Mouse (Mus musculus): ENCODE results near the gene Ggt6. TPM values are rescaled to one million over a fixed set of nuclear protein-coding genes. Genes with fewer than 3 reads are reported as not detected.

Gene Ggt6
- polyA plus RNA-seq, 1 experiment, result 0.23 TPM

GRCm38 (mm10) chr11:72478228-72478627 lies 42.9 kb downstream of the Ggt6 start:
- peaks cover 2% of the 10 kb centered on the region; the same call in 1 of the 2 replicates for H3K36me3 ChIP-seq (ENCODE audit: control insufficient read depth, insufficient read depth, low read length)
- H3K27ac ChIP-seq (ENCODE audit: insufficient read depth, low read length), result no peak overlapping the region; the same call in 1 of the 2 replicates
- no peaks in the 10 kb centered on the region for H3K27me3 ChIP-seq (ENCODE audit: control insufficient read depth, insufficient read depth, low read length)
- no peak for TF ChIP-seq POLR2A (IDR thresholded peaks at IDR 0.05; ENCODE audit: low read depth, low read length)
- TF ChIP-seq CTCF (IDR thresholded peaks at IDR 0.05; ENCODE audit: extremely low read depth, insufficient read depth, insufficient read length, insufficient replicate concordance), result no peak
- no peak overlapping the region for H3K4me3 ChIP-seq (ENCODE audit: extremely low read depth, insufficient read depth, insufficient read length)
- peaks cover 29% of the 10 kb centered on the region for H3K4me1 ChIP-seq (ENCODE audit: control insufficient read depth, insufficient read depth, insufficient read length)
- no peak for DNase-seq (ENCODE audit: low read depth in 1 of 2, low spot score in 2 of 2)
- WGBS, result 53% methylated on average over 6 of the region's 6 CpGs

- no peak for DNase-seq (ENCODE audit: low read depth in 1 of 2, low spot score in 2 of 2)
- H3K36me3 ChIP-seq (ENCODE audit: control insufficient read depth, insufficient read depth, low read length), result no peaks in the 10 kb centered on the region
- peaks cover 29% of the 10 kb centered on the region for H3K4me1 ChIP-seq (ENCODE audit: control insufficient read depth, insufficient read depth, insufficient read length)
- TF ChIP-seq CTCF (IDR thresholded peaks at IDR 0.05; ENCODE audit: extremely low read depth, insufficient read depth, insufficient read length, insufficient replicate concordance) (no peak), POLR2A (IDR thresholded peaks at IDR 0.05; ENCODE audit: low read depth, low read length) (no peak)
- no peak overlapping the region for H3K27ac ChIP-seq (ENCODE audit: insufficient read depth, low read length)
- no peak overlapping the region for H3K4me3 ChIP-seq (ENCODE audit: extremely low read depth, insufficient read depth, insufficient read length)
- no peaks in the 10 kb centered on the region for H3K27me3 ChIP-seq (ENCODE audit: control insufficient read depth, insufficient read depth, low read length)
- WGBS, result 37% methylated on average over 2 of the region's 2 CpGs
Observed at GRCm38 (mm10) chr11:72479499-72479898, 44.2 kb downstream of the Ggt6 start.

- WGBS, result 57% methylated on average over 5 of the region's 5 CpGs
Observed at GRCm38 (mm10) chr11:72481313-72481712, 46.0 kb downstream of the Ggt6 start.

GRCm38 (mm10) chr11:72481952-72482351 lies 46.6 kb downstream of the Ggt6 start:
- Histone ChIP-seq H3K27me3 (ENCODE audit: control insufficient read depth, insufficient read depth, low read length) (no peaks in the 10 kb centered on the region), H3K4me3 (ENCODE audit: extremely low read depth, insufficient read depth, insufficient read length) (no peak overlapping the region), H3K4me1 (ENCODE audit: control insufficient read depth, insufficient read depth, insufficient read length) (peaks cover 6% of the 10 kb centered on the region; the same call in 1 of the 2 replicates), H3K36me3 (ENCODE audit: control insufficient read depth, insufficient read depth, low read length) (no peaks in the 10 kb centered on the region), H3K27ac (ENCODE audit: insufficient read depth, low read length) (no peak overlapping the region)
- DNase-seq (ENCODE audit: low read depth in 1 of 2, low spot score in 2 of 2), result no peak
- WGBS, result 56% methylated on average over 4 of the region's 4 CpGs
- TF ChIP-seq CTCF (IDR thresholded peaks at IDR 0.05; ENCODE audit: extremely low read depth, insufficient read depth, insufficient read length, insufficient replicate concordance), result no peak
- no peak for TF ChIP-seq POLR2A (IDR thresholded peaks at IDR 0.05; ENCODE audit: low read depth, low read length)

More at GRCm38 (mm10) chr11:72481313-72481712, 46.0 kb downstream of the Ggt6 start:
- TF ChIP-seq CTCF (IDR thresholded peaks at IDR 0.05; ENCODE audit: extremely low read depth, insufficient read depth, insufficient read length, insufficient replicate concordance) (no peak), POLR2A (IDR thresholded peaks at IDR 0.05; ENCODE audit: low read depth, low read length) (no peak)
- no peak overlapping the region for H3K27ac ChIP-seq (ENCODE audit: insufficient read depth, low read length)
- peaks cover 12% of the 10 kb centered on the region; the same call in 1 of the 2 replicates for H3K4me1 ChIP-seq (ENCODE audit: control insufficient read depth, insufficient read depth, insufficient read length)
- no peaks in the 10 kb centered on the region for H3K27me3 ChIP-seq (ENCODE audit: control insufficient read depth, insufficient read depth, low read length)
- no peaks in the 10 kb centered on the region for H3K36me3 ChIP-seq (ENCODE audit: control insufficient read depth, insufficient read depth, low read length)
- DNase-seq (ENCODE audit: low read depth in 1 of 2, low spot score in 2 of 2), result no peak
- no peak overlapping the region for H3K4me3 ChIP-seq (ENCODE audit: extremely low read depth, insufficient read depth, insufficient read length)

- TF ChIP-seq CTCF (IDR thresholded peaks at IDR 0.05; ENCODE audit: extremely low read depth, insufficient read depth, insufficient read length, insufficient replicate concordance) (no peak), POLR2A (IDR thresholded peaks at IDR 0.05; ENCODE audit: low read depth, low read length) (no peak)
- H3K27ac ChIP-seq (ENCODE audit: insufficient read depth, low read length), result no peak overlapping the region
- whole genome bisulfite sequencing, result 7% methylated on average over 6 of the region's 6 CpGs
Observed at GRCm38 (mm10) chr11:72484549-72484948, 49.2 kb downstream of the Ggt6 start.

GRCm38 (mm10) chr11:72485157-72485556 lies 49.8 kb downstream of the Ggt6 start:
- DNase-seq (ENCODE audit: low read depth in 1 of 2, low spot score in 2 of 2), result no peak
- Histone ChIP-seq H3K27me3 (ENCODE audit: control insufficient read depth, insufficient read depth, low read length) (no peaks in the 10 kb centered on the region; the same call in 1 of the 2 replicates), H3K36me3 (ENCODE audit: control insufficient read depth, insufficient read depth, low read length) (no peaks in the 10 kb centered on the region), H3K4me1 (ENCODE audit: control insufficient read depth, insufficient read depth, insufficient read length) (peaks cover 15% of the 10 kb centered on the region), H3K4me3 (ENCODE audit: extremely low read depth, insufficient read depth, insufficient read length) (no peak overlapping the region), H3K27ac (ENCODE audit: insufficient read depth, low read length) (no peak overlapping the region)
- WGBS, result 48% methylated on average over 5 of the region's 5 CpGs
- TF ChIP-seq POLR2A (IDR thresholded peaks at IDR 0.05; ENCODE audit: low read depth, low read length), result no peak
- TF ChIP-seq CTCF (IDR thresholded peaks at IDR 0.05; ENCODE audit: extremely low read depth, insufficient read depth, insufficient read length, insufficient replicate concordance), result no peak

More at GRCm38 (mm10) chr11:72484549-72484948, 49.2 kb downstream of the Ggt6 start:
- Histone ChIP-seq H3K4me1 (ENCODE audit: control insufficient read depth, insufficient read depth, insufficient read length) (peaks cover 15% of the 10 kb centered on the region), H3K36me3 (ENCODE audit: control insufficient read depth, insufficient read depth, low read length) (no peaks in the 10 kb centered on the region), H3K4me3 (ENCODE audit: extremely low read depth, insufficient read depth, insufficient read length) (no peak overlapping the region), H3K27me3 (ENCODE audit: control insufficient read depth, insufficient read depth, low read length) (no peaks in the 10 kb centered on the region; the same call in 1 of the 2 replicates)
- no peak for DNase-seq (ENCODE audit: low read depth in 1 of 2, low spot score in 2 of 2)

GRCm38 (mm10) chr11:72485960-72486359 lies 50.6 kb downstream of the Ggt6 start:
- Histone ChIP-seq H3K4me1 (ENCODE audit: control insufficient read depth, insufficient read depth, insufficient read length) (peaks cover 15% of the 10 kb centered on the region), H3K36me3 (ENCODE audit: control insufficient read depth, insufficient read depth, low read length) (no peaks in the 10 kb centered on the region), H3K27me3 (ENCODE audit: control insufficient read depth, insufficient read depth, low read length) (no peaks in the 10 kb centered on the region; the same call in 1 of the 2 replicates), H3K4me3 (ENCODE audit: extremely low read depth, insufficient read depth, insufficient read length) (no peak overlapping the region), H3K27ac (ENCODE audit: insufficient read depth, low read length) (no peak overlapping the region)
- TF ChIP-seq CTCF (IDR thresholded peaks at IDR 0.05; ENCODE audit: extremely low read depth, insufficient read depth, insufficient read length, insufficient replicate concordance) (no peak), POLR2A (IDR thresholded peaks at IDR 0.05; ENCODE audit: low read depth, low read length) (no peak)
- DNase-seq (ENCODE audit: low read depth in 1 of 2, low spot score in 2 of 2), result no peak
- 69% methylated on average over 11 of the region's 11 CpGs for WGBS

Data from spleen, adult 2 months (tissue).